Mouse (Mus musculus): ENCODE data around the gene Zfp689.
A peak's percentile ranks its signal among the peaks of the same experiment; 100 is the strongest.
"Not testable (repeated sequence)": the region's sequence is repeated elsewhere in the genome, so short reads cannot be mapped to it uniquely, and the experiment has no call there.

Zfp689 gene

DNA sequence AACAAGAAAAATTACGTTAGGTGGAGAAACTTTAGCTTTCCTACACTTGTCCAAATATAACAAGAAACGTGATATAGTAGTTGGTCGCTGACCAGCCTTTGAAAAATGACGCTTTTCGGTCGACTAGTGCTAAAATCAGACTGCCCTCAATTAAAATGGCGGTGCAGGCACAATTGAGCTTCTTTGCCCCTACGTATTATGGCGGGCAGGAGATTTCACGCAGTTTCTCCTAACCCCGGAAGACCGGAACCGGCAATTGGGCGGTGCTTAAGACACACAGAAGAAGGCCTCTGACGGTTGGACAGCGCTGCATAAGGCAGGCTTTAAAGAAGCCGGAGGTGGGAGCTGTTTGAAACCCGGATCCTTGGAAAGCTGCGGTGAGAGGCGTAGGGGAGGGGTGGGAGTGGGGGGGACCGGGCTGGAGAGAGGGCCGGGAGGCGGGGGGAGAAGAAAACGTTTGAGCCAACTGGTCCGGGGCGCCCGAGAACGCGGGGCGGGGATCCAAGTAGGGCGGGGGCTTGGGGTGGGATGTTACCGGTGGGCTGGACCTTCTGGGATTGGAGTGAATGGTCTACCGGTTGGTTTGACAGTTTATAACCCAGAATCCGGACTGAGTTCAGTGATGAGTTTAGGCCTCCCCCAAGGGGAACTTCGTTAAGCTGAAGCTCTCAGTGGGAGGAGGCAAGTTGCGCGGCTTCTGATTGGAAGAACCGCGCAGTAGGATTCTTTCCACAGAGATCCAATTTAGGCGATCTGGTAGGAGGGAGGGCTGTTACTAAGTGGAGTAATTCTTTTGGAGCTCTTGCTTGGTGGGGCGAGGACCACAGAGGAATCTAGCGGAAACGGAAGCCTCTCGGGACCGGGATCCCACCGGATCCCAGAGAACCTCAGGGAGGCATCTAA lies 22.0 kb upstream of the Zfp689 start:
- peak; percentile 86 to 87 for DNase-seq (ENCODE audit: low spot score in 2 of 2)

DNA sequence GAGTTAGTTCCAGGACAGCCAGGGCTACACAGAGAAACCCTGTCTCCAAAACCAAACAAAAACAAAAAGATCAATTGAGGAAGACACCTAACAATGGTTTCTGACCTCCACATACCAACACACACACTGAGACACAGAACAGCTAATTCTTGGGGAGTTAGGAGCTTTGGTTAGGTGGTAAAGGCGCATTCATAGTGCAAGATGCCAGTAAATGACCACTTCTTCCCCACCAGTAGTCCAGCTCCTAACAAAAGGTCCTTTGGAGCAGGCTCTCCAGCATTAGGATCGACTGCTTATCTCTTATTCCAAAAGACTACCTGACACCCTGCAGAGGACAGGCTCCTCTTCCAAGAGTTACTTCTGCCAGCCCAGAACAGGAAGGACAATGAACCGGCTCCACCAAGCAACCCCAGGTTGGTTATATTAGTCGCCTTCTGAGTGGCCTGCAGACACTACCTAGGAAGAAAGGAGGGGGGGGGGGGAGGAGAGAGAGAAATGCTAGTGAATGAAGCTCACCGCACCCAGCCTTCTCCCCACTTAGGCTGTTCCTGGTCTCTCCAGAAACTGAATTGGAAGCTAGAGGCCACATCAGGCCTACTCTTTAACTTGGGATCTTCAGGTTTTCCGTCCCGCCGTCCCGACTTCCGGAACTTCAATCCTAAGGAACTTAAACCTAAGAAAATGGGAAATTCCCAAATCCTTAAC lies 21.2 kb upstream of the Zfp689 start:
- no peak for DNase-seq (ENCODE audit: low spot score in 2 of 2)

DNA sequence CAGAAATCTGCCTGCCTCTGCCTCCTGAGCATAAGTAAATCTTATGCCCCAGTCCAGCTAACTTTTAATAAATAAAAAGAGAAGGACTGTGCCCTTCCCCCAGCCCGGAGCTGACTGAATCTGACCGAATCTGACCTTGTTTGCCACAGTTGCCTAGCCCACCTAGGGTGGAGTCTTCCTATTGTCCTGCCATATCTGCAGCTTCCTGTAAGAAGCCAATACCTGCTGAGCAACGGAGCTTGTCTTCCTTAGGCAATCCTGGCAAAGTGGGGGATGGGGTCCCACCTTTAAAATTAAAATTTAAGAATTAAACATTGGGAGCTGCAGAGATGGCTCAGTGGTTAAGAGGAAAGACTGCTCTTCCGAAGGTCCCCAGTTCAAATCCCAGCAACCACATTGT lies 17.6 kb upstream of the Zfp689 start:
- no peak for DNase-seq (ENCODE audit: low spot score in 2 of 2)

DNA sequence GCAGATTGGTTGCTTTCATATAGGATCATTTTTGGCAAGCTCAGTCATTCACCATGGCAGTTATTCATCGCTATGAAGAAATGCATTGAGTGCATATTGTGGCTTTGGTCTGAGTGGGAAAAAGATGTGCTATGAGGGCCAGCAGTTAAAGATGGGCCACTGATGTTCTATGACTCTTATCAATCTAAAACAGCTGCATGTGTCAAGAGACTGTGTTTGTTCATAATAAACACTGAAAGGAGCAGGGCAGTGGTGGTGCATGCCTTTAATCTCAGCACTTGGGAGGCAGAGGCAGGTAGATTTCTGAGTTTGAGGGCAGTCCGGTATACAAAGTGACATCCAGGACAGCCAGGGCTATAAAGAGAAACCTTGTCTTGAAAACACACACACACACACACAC lies 16.7 kb upstream of the Zfp689 start:
- DNase-seq (ENCODE audit: low spot score in 2 of 2): not testable (repeated sequence)

DNA sequence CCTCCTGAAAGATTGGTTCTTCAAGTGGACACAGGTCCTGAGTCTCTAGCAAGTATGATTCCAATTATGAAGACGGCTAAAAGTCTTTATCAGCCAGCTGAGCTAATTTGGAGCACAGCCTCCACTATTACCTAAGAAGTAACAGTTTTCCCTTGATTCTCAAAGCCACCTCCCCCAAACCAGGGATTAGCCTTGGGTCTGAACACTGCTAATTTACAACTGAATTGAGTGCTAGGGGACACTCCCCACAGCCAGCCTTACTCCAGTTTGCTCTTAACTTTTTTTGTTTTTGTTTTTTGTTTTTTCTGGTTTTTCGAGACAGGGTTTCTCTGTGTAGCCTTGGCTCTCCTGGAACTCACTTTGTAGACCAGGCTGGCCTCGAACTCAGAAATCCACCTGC lies 16.2 kb upstream of the Zfp689 start:
- DNase-seq (ENCODE audit: low spot score in 2 of 2): no peak

DNA sequence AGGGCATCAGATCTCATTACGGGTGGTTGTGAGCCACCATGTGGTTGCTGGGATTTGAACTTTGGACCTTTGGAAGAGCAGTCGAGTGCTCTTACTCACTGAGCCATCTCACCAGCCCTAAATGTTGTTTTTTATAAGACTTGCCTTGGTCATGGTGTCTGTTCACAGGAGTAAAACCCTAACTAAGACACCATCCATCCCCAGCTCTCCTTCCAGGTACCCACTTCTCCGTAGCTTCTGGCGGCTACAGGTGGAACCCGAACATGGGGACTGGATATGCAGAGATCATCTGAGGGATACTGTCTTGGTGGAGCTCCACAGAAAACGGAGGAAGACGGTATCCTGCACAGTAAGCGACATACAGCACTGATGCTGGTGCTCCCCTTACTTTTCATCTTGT lies 10.4 kb upstream of the Zfp689 start, which contains the start of gene Prr14:
Prr14 (plus strand) TSS at position 301 of the 400 bp plus-strand sequence.
- DNase-seq (ENCODE audit: low spot score in 2 of 2): not testable (repeated sequence)

DNA sequence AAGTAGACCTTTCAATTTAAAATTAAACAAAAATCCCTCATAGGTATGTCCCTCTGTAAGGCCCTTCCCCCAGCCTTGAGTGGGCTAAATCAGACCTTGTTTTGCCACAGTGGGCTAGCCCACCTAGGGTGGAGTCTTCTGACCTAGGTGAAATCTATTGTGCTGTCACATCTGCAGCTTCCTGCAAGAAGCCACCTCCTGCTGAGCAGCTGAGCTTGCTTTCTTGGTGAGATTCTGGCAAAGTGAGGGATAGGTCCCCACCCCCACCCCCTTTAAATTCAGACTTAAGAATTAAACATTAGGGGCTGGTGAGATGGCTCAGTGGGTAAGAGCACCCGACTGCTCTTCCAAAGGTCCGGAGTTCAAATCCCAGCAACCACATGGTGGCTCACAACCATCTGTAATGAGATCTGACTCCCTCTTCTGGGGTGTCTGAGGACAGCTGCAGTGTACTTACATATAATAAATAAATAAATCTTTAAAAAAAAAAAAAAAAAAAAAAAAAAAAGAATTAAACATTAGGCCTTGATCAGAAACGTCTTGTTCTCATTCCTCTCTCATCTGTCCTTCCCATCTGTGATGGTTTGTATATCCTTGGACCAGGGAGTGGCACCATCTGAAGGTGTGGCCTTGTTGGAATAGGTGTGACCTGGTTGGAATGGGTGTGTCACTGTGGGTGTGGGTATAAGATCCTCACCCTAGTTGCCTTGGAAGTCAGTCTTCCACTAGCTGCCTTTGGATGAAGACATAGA lies 9.6 kb upstream of the Zfp689 start:
- DNase-seq (ENCODE audit: low spot score in 2 of 2): not testable (repeated sequence)

DNA sequence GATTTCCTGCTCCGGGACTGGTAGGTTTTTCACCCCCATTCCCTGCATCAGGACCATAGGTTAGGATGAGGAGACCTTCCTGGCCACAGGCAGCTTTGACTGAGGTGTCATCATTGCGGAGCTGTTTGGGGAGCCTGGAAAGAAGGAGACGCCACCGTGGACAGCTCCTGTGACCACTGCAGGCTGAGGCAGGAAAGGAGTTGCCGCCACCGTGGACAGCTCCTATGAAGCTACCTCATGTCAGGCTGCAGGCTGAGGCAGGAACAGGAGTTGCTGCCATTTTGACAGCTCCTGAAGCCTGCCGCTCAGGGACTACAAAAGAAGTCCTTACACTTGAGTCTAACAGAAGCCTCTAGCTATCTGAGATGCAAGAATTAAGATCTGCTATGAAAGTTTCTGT lies 5.9 kb upstream of the Zfp689 start:
- DNase-seq (ENCODE audit: low spot score in 2 of 2): no peak

DNA sequence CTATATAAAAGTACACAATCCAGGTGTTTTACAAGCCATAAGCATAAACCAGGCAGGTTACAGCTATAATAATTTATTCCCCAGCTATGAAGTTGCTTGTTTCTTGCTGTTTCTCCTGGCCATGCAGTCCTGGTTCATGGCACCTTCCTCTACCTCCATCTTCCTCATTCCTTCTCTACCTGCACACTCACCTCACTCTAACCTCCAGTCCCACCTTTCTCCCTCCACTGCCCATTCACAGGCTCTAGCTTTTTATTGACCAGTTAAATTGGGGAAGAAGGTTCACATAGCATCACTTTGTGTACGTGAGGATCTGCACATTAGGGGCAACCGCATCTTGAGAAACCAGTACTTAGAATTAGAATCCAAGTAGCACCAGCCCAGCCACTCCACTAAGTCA lies 4.1 kb upstream of the Zfp689 start:
- no peak for DNase-seq (ENCODE audit: low spot score in 2 of 2)

DNA sequence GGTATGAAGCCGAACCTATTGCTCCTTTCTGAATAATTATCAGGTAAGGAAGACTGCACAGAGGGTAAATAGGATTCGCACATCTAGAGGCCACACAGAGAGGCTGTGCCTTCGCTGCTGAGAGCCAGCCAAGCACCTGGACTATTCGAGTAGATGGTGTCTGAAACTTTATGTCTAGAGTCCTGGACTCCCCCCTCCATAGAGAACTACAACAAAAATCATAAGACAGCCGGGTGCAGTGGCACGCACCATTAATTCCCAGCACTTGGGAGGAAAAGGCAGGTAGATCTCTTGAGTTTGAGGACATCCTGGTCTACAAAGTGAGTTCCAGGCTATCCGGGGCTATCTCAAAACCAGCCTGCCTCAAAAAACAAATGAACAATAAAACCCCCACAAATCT lies 1.0 kb upstream of the Zfp689 start:
- no peak for DNase-seq (ENCODE audit: low spot score in 2 of 2)

DNA sequence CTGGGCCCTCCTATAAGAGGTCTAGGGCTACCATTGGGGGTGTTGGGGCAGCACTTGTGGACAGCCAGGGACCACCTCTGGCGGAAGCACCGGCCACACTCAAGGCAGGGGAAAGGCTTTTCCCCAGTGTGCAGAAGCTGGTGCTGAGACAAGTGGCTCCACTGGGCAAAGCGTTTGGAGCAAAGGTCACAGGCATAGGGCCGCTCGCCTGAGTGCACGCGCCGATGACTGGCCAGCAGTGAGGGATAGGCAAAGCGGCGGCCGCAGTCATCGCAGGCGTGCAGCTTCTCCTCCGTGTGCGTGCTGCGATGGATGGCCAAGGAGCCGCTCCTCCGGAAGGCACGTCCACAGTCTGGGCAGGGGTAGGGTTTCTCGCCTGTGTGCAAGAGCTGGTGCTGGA lies 5.0 kb downstream of the Zfp689 start:
- DNase-seq (ENCODE audit: low spot score in 2 of 2): no peak

DNA sequence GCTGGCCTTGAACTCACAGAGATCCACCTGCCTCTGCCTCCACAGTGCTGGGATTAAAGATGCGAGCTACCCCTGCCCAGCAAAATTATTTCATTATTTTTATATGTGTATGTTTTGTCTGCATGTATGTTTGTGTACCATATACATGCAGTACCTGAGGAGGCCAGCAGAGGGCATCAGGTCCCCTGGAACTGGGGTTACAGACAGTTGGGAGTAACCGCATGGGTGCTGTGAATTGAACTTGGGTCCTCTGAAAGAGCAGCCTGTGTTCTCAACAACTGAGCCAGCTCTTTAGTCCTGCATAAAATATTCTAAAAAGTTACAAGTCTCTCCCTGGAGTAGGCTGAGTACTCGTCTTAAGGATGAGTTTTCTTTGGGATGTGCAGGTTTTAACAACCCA lies 11.2 kb downstream of the Zfp689 start:
- no peak for DNase-seq (ENCODE audit: low spot score in 2 of 2)

DNA sequence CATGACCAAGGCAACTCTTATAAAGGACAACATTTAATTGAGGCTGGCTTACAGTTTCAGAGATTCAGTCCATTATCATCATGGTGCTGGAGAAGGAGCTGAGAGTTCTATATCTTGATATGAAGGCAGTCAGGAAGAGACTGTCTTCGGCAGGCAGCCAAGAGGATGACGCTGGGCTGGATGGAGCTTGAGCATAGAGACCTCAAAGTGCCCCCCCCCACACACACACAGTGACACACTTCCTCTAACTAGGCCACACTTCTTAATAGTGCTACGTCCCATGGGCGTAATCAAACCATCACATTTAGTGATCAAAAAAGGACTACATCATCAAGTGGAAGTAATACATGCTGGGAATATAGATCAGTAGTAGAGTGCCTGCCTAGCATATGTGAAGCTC lies 13.8 kb downstream of the Zfp689 start:
- no peak for DNase-seq (ENCODE audit: low spot score in 2 of 2)

DNA sequence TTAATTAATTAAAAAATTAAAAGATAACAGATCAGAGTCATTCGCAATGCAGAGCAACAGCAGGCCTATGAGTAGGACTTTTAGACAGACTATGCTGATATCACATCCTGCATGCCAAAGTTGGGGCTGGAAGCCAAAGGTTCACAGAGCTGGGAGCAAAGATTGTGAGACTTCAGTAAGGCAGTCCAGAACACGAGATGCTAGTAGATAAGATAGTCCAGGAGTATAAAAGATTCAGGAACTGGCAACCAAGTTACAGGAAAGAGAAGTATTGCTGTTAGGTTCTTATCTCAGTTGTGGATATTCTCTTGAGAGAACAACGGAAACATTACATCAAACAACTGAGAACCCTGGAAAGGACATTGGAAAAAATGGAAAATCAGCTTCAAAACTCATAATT lies 22.6 kb downstream of the Zfp689 start:
- DNase-seq (ENCODE audit: low spot score in 2 of 2): no peak

DNA sequence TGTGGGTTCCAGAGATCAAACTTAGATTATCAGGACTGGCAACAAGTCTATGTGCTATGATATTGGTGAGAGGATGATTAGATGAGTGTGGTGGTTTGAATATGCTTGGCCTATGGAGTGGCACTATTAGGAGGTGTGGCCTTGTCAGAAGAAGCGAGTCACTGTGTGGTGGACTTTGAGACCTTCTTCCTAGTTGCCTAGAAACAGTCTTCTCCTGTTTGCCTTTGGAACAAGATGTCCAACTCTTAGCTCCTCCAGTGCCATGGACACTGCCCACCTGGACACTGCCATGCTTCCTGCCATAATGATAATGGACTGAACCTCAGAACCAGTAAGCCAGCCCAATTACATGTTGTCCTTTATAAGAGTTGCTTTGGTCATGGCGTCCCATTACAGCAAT lies 23.0 kb downstream of the Zfp689 start:
- no peak for DNase-seq (ENCODE audit: low spot score in 2 of 2)

DNA sequence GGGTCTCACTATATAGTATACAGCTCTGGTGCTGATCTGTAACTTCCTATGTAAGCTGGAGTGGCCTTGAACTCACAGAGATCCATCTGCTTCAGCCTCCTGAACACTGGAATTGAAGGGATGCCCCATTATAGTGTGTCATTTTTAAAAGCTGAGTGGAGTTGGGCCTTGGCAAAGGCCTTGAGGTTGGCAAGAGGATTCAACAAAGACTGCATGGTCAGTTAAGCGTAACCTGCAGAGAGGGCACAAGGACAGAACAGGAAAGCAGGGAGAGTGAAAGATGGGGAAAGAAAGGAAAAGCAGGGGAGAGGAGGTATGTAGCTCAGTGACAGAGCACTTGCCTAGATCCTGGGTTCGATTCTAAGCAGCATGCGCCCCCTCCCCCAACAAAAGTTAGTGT lies 23.7 kb downstream of the Zfp689 start:
- DNase-seq (ENCODE audit: low spot score in 2 of 2): no peak

DNA sequence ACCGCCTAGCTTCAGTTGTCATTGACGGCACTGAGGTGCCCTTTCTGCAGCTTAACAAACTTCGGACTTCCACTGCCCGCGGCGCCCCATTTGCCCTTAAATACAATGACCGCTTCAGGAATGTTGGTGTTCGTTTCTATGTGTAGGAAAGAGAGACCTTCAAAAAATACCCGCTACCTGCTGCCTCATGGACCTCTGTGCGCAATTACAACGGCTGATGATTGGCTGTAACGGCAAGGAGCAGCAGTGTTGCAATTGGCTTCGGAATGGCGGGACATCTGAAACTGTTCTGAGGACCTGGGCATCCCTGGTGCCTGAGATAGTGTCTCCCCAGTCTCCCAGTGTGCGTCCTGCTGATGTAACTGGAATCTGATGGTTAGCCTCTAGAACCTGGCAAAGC lies 26.7 kb downstream of the Zfp689 start:
- DNase-seq (ENCODE audit: low spot score in 2 of 2): no peak

DNA sequence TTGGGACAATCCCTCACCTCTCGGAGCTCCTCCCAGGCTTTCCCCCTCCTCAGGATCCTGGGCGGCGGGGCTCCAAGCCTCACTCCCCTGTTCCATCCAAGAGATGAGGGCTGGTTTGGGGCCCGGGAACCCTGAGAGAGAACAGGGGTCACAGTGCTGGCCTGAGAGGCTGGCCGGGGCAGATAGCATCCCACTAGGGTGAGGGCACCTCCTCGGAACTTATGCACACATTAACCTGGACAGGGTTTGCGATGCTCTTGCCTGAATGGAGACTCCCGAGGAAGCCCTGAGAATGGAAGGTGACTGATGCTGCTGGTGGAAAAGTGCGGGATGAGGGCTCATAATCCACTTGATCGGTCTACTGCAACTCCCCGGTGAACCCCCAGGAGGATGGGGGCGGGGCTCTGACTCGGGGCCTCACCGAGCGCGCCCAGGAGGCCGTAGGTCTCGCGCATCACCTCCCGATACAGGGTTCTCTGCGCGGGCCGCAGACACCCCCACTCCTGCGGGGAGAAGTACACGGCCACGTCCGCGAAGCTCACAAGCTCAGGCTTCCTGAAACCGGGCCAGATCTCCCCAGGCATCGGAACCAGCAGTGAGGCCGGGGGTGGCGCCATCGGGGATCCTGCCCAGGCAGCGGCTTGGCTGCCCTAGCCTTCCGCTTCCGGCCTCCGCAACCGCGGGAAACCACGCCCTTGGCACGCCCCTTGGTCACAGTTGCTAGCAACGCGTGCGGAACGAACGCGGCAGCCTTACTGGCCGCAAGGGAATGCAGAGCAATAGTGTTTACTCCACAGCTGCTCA lies 27.4 kb downstream of the Zfp689 start, which contains the start of gene Zfp688:
Zfp688 (minus strand) TSS at position 681 of the 804 bp plus-strand sequence.
- peak; percentile 91 to 97 for DNase-seq (ENCODE audit: low spot score in 2 of 2)

DNA sequence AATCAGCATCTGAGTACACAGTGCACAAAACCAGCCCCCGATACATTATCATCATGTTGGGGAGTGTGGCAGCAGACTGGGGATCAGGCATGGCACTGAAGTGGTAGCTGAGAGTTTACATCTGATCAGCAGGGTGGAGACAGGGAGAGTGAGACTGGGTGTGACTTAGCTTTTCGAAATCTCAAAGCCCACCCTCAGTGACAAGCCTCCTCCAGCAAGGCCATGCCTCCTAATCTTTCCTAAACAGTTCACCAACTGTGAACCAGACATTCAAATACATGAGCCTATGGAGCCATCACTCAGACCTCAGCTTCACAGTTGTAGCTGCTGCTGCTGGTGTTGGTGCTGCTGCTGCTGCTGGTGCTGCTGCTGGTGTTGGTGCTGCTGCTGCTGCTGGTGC lies 37.5 kb downstream of the Zfp689 start:
- DNase-seq (ENCODE audit: low spot score in 2 of 2): no peak

DNA sequence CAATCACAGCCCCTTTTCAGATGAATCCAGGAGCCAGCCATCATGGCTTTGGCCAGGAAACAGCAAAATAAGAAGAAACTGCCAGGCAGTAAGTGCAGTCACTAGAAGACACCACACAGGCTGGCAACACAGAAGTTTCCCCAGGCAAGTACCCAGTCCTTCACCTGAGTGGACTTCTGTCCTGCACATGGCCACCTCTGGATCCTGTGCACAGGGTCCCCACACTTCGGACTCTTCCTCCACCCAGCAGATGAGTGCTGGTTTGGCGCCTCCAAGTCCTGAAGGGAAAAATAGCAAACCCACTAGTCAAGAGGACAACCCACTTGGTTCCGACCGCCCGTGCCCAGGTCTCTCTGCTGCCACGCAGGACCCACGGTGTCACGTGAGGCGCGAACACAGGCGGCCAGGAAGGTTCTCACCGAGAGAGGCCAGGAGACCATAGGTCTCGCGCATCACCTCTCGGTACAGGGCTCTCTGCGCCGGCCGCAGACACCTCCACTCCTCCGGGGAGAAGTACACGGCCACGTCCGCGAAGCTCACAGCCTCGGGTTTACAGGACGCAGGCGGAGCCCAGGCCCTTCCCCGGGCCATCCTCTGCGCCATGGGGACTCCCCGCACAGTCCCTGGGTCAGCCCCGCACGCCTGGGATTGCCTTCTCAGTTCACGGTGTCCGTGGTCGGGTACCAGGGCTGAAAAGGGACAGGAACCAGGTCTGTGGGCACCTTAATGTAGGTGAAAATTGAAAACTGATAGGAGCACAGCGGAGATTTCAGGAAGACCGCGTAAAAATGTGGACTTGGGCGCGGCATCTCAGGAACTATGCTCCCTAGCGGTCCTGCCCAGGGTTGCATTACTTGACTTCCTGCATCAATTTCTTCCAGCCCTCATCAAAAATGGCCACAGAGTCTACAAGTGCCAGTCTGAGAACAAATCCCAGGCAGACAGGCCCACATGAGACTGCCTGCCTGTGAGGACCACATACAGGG lies 42.7 kb downstream of the Zfp689 start, which contains the start of gene Zfp764:
Zfp764 (minus strand) TSS at position 821 of the 986 bp plus-strand sequence.
- peak; percentile 78 to 87 for DNase-seq (ENCODE audit: low spot score in 2 of 2)
